Mouse (Mus musculus) liver, embryonic 15.5 days (tissue): ENCODE measurements at regions not wholly inside any gene's neighbourhood (a gene's known extent, or its start where the extent isn't known, plus 50 kb on each side); places are given as distances from the start of the nearest gene placed in this dataset. TPM values are rescaled to one million over a fixed set of nuclear protein-coding genes. Genes with fewer than 3 reads are reported as not detected.

Source experiments
- ATAC-seq: fragments of 200-750 bp; cut with Nextera tagmentation; 2 replicates; pipeline ENCODE4 v1.8.0; 2017; ENCODE audit warnings: moderate number of reproducible peaks, mild to moderate bottlenecking, moderate library complexity; ENCODE audit not compliant: insufficient read depth
- H3K27ac ChIP-seq: fragments of 300-500 bp; sonication (generic); replicated peaks from 2 replicates; pipeline ENCODE4 v1.5.1; 2015; ENCODE audit warnings: mild to moderate bottlenecking, inconsistent platforms
- H3K27me3 ChIP-seq: fragments of 300-500 bp; sonication (generic); 2 replicates; pipeline ENCODE4 v1.6.1; 2015; ENCODE audit warnings: mild to moderate bottlenecking, inconsistent platforms
- H3K36me3 ChIP-seq: fragments of 300-500 bp; sonication (generic); replicated peaks from 2 replicates; pipeline ENCODE4 v1.6.1; 2015; ENCODE audit warnings: moderate library complexity, mild to moderate bottlenecking, inconsistent platforms
- H3K4me1 ChIP-seq: fragments of 300-500 bp; sonication (generic); replicated peaks from 2 replicates; pipeline ENCODE4 v1.6.1; 2015; ENCODE audit warnings: inconsistent platforms
- H3K4me2 ChIP-seq: fragments of 300-500 bp; sonication (generic); 2 replicates; pipeline ENCODE4 v1.6.1; 2015; ENCODE audit warnings: moderate library complexity, mild to moderate bottlenecking, inconsistent platforms
- H3K4me3 ChIP-seq: fragments of 300-500 bp; sonication (generic); replicated peaks from 2 replicates; pipeline ENCODE4 v1.5.1; 2015; ENCODE audit warnings: mild to moderate bottlenecking, inconsistent platforms
- H3K9ac ChIP-seq: fragments of 300-500 bp; sonication (generic); 2 replicates; pipeline ENCODE4 v1.6.1; 2015; ENCODE audit warnings: moderate library complexity, mild to moderate bottlenecking, inconsistent platforms
- H3K9me3 ChIP-seq: fragments of 300-500 bp; sonication (generic); replicated peaks from 2 replicates; pipeline ENCODE4 v1.6.1; 2016; ENCODE audit warnings: inconsistent platforms
- WGBS: fragments of 180-500 bp; shearing (Covaris S2); methylation state at CpG from one replicate; pipeline ENCODE4 v1.1.7; 2015; ENCODE audit warnings: mixed read lengths; ENCODE audit not compliant: insufficient replicate concordance; 5-methylcytosine and 5-hydroxymethylcytosine counted together
- microRNA-seq: library from miRNA; unstranded; fragments of <30 nt; microRNA quantifications from one replicate; pipeline ENCODE4, GENCODE M21; 2016

GRCm38 (mm10) chr10:46350196-46350595, 772.6 kb downstream of the Hace1 start:
- Histone ChIP-seq H3K27ac (no peak overlapping the region), H3K27me3 (no peaks in the 10 kb centered on the region), H3K36me3 (no peaks in the 10 kb centered on the region), H3K9me3 (no peaks in the 10 kb centered on the region), H3K4me1 (no peaks in the 10 kb centered on the region), H3K4me2 (no peak overlapping the region), H3K4me3 (no peak overlapping the region), H3K9ac (no peak overlapping the region)
- no peak for ATAC-seq
- 38% methylated on average over 2 of the region's 2 CpGs for WGBS

- Histone ChIP-seq H3K4me2 (no peak overlapping the region), H3K27me3 (no peaks in the 10 kb centered on the region), H3K36me3 (no peaks in the 10 kb centered on the region), H3K4me1 (no peaks in the 10 kb centered on the region), H3K9me3 (no peaks in the 10 kb centered on the region), H3K27ac (no peak overlapping the region), H3K9ac (no peak overlapping the region), H3K4me3 (no peak overlapping the region)
- ATAC-seq: no peak
- WGBS: 27% methylated on average over 1 of the region's 1 CpGs
These were observed 779.1 kb downstream of the Hace1 start for GRCm38 (mm10) chr10:46356775-46357174.

GRCm38 (mm10) chr10:46373715-46374475, 796.3 kb downstream of the Hace1 start:
- Histone ChIP-seq H3K27ac (no peak overlapping the region), H3K9ac (no peak overlapping the region), H3K4me3 (no peak overlapping the region), H3K4me2 (no peak overlapping the region), H3K9me3 (no peaks in the 10 kb centered on the region), H3K4me1 (no peaks in the 10 kb centered on the region), H3K36me3 (no peaks in the 10 kb centered on the region), H3K27me3 (no peaks in the 10 kb centered on the region)
- no peak for ATAC-seq
- 73% methylated on average over 7 of the region's 7 CpGs for WGBS

- H3K9me3 ChIP-seq: no peaks in the 10 kb centered on the region
- no peak overlapping the region for H3K4me3 ChIP-seq
- H3K36me3 ChIP-seq: no peaks in the 10 kb centered on the region
- H3K27ac ChIP-seq: no peak overlapping the region
- H3K4me2 ChIP-seq: no peak overlapping the region
- 74% methylated on average over 3 of the region's 3 CpGs for WGBS
- no peaks in the 10 kb centered on the region for H3K27me3 ChIP-seq
- H3K4me1 ChIP-seq: no peaks in the 10 kb centered on the region
- ATAC-seq: no peak
- no peak overlapping the region for H3K9ac ChIP-seq
These were observed 797.0 kb downstream of the Hace1 start for GRCm38 (mm10) chr10:46374646-46375045.

GRCm38 (mm10) chr10:46397089-46397488, 819.5 kb downstream of the Hace1 start:
- Histone ChIP-seq H3K4me2 (no peak overlapping the region), H3K27me3 (no peaks in the 10 kb centered on the region), H3K36me3 (no peaks in the 10 kb centered on the region), H3K9me3 (no peaks in the 10 kb centered on the region), H3K9ac (no peak overlapping the region), H3K4me1 (no peaks in the 10 kb centered on the region), H3K27ac (no peak overlapping the region), H3K4me3 (no peak overlapping the region)
- WGBS: 61% methylated on average over 4 of the region's 4 CpGs
- ATAC-seq: no peak

- Histone ChIP-seq H3K4me1 (no peaks in the 10 kb centered on the region), H3K36me3 (no peaks in the 10 kb centered on the region), H3K4me2 (no peak overlapping the region), H3K27me3 (no peaks in the 10 kb centered on the region), H3K9me3 (no peaks in the 10 kb centered on the region), H3K4me3 (no peak overlapping the region), H3K27ac (no peak overlapping the region), H3K9ac (no peak overlapping the region)
- WGBS: 48% methylated on average over 2 of the region's 2 CpGs
- ATAC-seq: no peak
These were observed 826.3 kb downstream of the Hace1 start for GRCm38 (mm10) chr10:46403883-46404282.

Small RNA genes lying in the stretch of these regions (microRNA-seq; reads per million reads assigned to microRNA genes)
- not detected for gene Gm27410
